Mouse (Mus musculus) embryonic fibroblast, embryonic 13.5 days (primary cell): ENCODE data around the gene Mef2b.

Experiments
- CTCF ChIP-seq: IDR thresholded peaks from 2 replicates; pipeline ENCODE4 v1.5.1; 2011; ENCODE audit warnings: mild to moderate bottlenecking, control low read depth, low read length, moderate library complexity, borderline replicate concordance; ENCODE audit not compliant: insufficient read depth
- POLR2A ChIP-seq: IDR thresholded peaks from 2 replicates; pipeline ENCODE4 v1.6.1; 2011; ENCODE audit warnings: low read depth, mild to moderate bottlenecking, control low read depth, low read length, moderate library complexity

- TF ChIP-seq CTCF (no peak), POLR2A (no peak)
Observed at GRCm38 (mm10) chr8:70158069-70158853, 18.8 kb downstream of the Mef2b start.
